9 mouse cellular contexts compared by ENCODE assay signal in genomic region chr13:54457062-54457461, GRCm38 (mm10). TPM values are rescaled to one million over a fixed set of nuclear protein-coding genes. Genes with fewer than 3 reads are reported as not detected.
A peak's percentile ranks its signal among the peaks of the same experiment; 100 is the strongest.
DNase-seq lines count a peak whose midpoint lies in the region; ATAC-seq and TF ChIP-seq lines count a peak whose summit lies in the region.
"Had no signal": no experiment of that assay in that cellular context is flagged by ENCODE, and none has a peak within 500 bp of the region (broad histone marks: within the 10 kb centered on the region; RNA-seq: fewer than 3 reads in every experiment).

No protein-coding gene starts in this region.

- no peaks in the 10 kb centered on the region for H3K27me3 ChIP-seq in forebrain, postnatal 0 days (ENCODE audit: insufficient read depth, low read length)
- H3K27me3 ChIP-seq in forebrain, embryonic 15.5 days = no peaks in the 10 kb centered on the region
- H3K27me3 ChIP-seq in hindbrain, embryonic 10.5 days (ENCODE audit: insufficient read depth, poor library complexity, severe bottlenecking) = no peaks in the 10 kb centered on the region

- TF ChIP-seq CTCF in forebrain, postnatal 0 days (IDR thresholded peaks at IDR 0.05; ENCODE audit: low read depth) = peak; percentile 54

- DNase-seq in forebrain, postnatal 0 days = no peak
- peak; percentile 40 for DNase-seq in 3T3-L1 (ENCODE audit: low read depth, low spot score)
- peak; percentile 56 to 63 for DNase-seq in kidney, postnatal 4 days
- DNase-seq in ovary, postnatal 36 days (ENCODE audit: low spot score) = no peak
- no peak for DNase-seq in layer of hippocampus, adult 8-10 months (ENCODE audit: low spot score in 2 of 2)
- DNase-seq in hindbrain, embryonic 10.5 days (ENCODE audit: low spot score) = no peak

- WGBS in forebrain, postnatal 0 days = 79% methylated on average over 2 of the region's 2 CpGs
- 89% methylated on average over 2 of the region's 2 CpGs for WGBS in forebrain, embryonic 15.5 days
- 85% methylated on average over 2 of the region's 2 CpGs for WGBS in hindbrain, embryonic 10.5 days

- H3K36me3 ChIP-seq in forebrain, postnatal 0 days (ENCODE audit: insufficient read depth) = peaks cover 72% of the 10 kb centered on the region
- peaks cover 56% of the 10 kb centered on the region for H3K36me3 ChIP-seq in forebrain, embryonic 15.5 days
- peaks cover 92% of the 10 kb centered on the region for H3K36me3 ChIP-seq in hindbrain, embryonic 10.5 days

- H3K9ac ChIP-seq in forebrain, postnatal 0 days = no peak overlapping the region
- no peak overlapping the region for H3K9ac ChIP-seq in forebrain, embryonic 15.5 days (replicated peaks)

- H3K4me1 ChIP-seq in forebrain, postnatal 0 days (ENCODE audit: insufficient read depth) = no peaks in the 10 kb centered on the region
- H3K4me1 ChIP-seq in forebrain, embryonic 15.5 days = no peaks in the 10 kb centered on the region
- no peaks in the 10 kb centered on the region for H3K4me1 ChIP-seq in hindbrain, embryonic 10.5 days (replicated peaks)

- no peak overlapping the region for H3K4me2 ChIP-seq in forebrain, postnatal 0 days (ENCODE audit: low read depth)
- no peak overlapping the region for H3K4me2 ChIP-seq in forebrain, embryonic 15.5 days (replicated peaks)

- no peak for ATAC-seq in forebrain, postnatal 0 days
- ATAC-seq in forebrain, embryonic 15.5 days (replicated peaks) = no peak
- peak; percentile 66 for ATAC-seq in activated CD4-positive, CD25-positive, alpha-beta regulatory T cell, adult 4 months
- ATAC-seq: midbrain, embryonic 16.5 days had no signal

- H3K9me3 ChIP-seq in forebrain, postnatal 0 days (ENCODE audit: low read length) = no peaks in the 10 kb centered on the region
- no peaks in the 10 kb centered on the region for H3K9me3 ChIP-seq in forebrain, embryonic 15.5 days
- H3K9me3 ChIP-seq in hindbrain, embryonic 10.5 days = no peaks in the 10 kb centered on the region

- H3K4me3 ChIP-seq in forebrain, postnatal 0 days (ENCODE audit: low read depth, low read length) = no peak overlapping the region
- no peak overlapping the region for H3K4me3 ChIP-seq in forebrain, embryonic 15.5 days
- no peak overlapping the region for H3K4me3 ChIP-seq in hindbrain, embryonic 10.5 days

- no peak overlapping the region for H3K27ac ChIP-seq in forebrain, postnatal 0 days (ENCODE audit: low read depth, low read length)
- no peak overlapping the region for H3K27ac ChIP-seq in forebrain, embryonic 15.5 days (replicated peaks)
- no peak overlapping the region for H3K27ac ChIP-seq in hindbrain, embryonic 10.5 days

RNA-seq across cellular contexts. Expression of gene Thoc3, which starts 11.6 kb away (rescaled TPM):
- total RNA-seq in forebrain, postnatal 0 days (2014; rRNA removed) = 51.5 and 57.0 TPM in 2 replicates
- 102 and 108 TPM in 2 replicates for polyA plus RNA-seq in forebrain, postnatal 0 days (2015; fragmentation: Nextera tagmentation; extraction: Ambion mirVana)
- 93.8 and 99.1 TPM in 2 replicates for polyA plus RNA-seq in forebrain, embryonic 15.5 days (2015; fragmentation: Nextera tagmentation; extraction: Ambion mirVana)
- 10 to 100 TPM; 31.5 to 33.0 TPM for polyA plus RNA-seq in activated CD4-positive, CD25-positive, alpha-beta regulatory T cell, adult 4 months (2017; shearing (Covaris generic))
- total RNA-seq in layer of hippocampus, adult 8-10 months (2022) = 10 to 100 TPM; 31.7 to 38.2 (median 33.2) TPM
- polyA plus RNA-seq in hindbrain, embryonic 10.5 days (2016; fragmentation: Nextera tagmentation; extraction: Ambion mirVana) = 165 and 185 TPM in 2 replicates

RNA-seq across cellular contexts. Expression of gene Simc1, which starts 46.5 kb away (rescaled TPM):
- total RNA-seq in forebrain, postnatal 0 days (2014; rRNA removed) = 21.2 and 21.7 TPM in 2 replicates
- 7.4 and 9.1 TPM in 2 replicates for polyA plus RNA-seq in forebrain, postnatal 0 days (2015; fragmentation: Nextera tagmentation; extraction: Ambion mirVana)
- 24.1 and 25.7 TPM in 2 replicates for polyA plus RNA-seq in forebrain, embryonic 15.5 days (2015; fragmentation: Nextera tagmentation; extraction: Ambion mirVana)
- polyA plus RNA-seq in activated CD4-positive, CD25-positive, alpha-beta regulatory T cell, adult 4 months (2017; shearing (Covaris generic)) = 1 to 10 TPM; 6.7 to 7.9 TPM
- 10 to 100 TPM; 14.1 to 17.7 (median 15.8) TPM for total RNA-seq in layer of hippocampus, adult 8-10 months (2022)
- polyA plus RNA-seq in hindbrain, embryonic 10.5 days (2016; fragmentation: Nextera tagmentation; extraction: Ambion mirVana) = 14.3 and 15.0 TPM in 2 replicates

Comparison
In these comparisons a context has a peak if more than half of its experiments do, and no peak if none do; other contexts are left out.
1. DNase-seq: peak in 3T3-L1 (single experiment) and kidney, postnatal 4 days (2 of 2); none in forebrain, postnatal 0 days (single experiment), ovary, postnatal 36 days (single experiment), layer of hippocampus, adult 8-10 months (0 of 2) and hindbrain, embryonic 10.5 days (single experiment).